Mouse (Mus musculus): ENCODE measurements around the gene Scgb1c1.

Scgb1c1 gene

DNA sequence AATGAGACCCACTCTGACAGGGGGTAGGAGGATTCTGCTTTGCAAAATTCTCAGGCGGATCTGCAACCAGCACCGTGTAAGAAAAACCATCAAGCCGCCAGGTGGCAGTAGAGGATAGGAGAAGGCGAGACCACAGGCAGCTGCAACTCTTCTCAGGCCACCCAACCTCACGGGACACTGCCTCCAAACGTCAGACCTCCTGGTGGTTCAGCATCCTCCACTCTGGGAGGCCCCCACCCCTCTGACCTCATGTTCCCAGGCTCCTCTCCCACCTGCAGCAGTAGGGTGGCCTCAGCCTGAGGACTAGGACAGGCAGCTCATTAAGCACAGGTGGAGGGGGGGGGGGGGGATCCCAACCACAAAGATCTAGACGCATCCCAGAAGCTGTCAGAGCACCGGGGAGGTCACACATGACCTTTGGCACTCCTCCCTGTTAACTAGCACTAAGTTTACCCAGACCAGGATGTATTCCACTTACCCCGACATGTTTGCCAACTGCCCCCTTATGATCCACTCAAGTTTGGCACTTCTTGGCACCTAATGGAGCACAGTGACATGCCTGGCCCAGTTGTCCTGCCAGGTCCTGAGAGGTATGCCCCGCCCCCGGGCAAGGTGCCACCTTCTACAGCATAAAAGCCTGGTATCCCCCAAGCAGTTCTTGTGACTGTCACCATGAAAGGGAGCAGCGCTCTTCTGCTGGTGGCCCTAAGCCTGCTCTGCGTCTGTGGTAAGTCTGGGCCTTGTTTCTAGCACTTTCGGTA, at the start of gene Scgb1c1:
Gene Scgb1c1 (plus strand): TSS at position 643 of the 761 bp plus-strand sequence.
- peak; percentile 82 for DNase-seq (ENCODE audit: low spot score)

DNA sequence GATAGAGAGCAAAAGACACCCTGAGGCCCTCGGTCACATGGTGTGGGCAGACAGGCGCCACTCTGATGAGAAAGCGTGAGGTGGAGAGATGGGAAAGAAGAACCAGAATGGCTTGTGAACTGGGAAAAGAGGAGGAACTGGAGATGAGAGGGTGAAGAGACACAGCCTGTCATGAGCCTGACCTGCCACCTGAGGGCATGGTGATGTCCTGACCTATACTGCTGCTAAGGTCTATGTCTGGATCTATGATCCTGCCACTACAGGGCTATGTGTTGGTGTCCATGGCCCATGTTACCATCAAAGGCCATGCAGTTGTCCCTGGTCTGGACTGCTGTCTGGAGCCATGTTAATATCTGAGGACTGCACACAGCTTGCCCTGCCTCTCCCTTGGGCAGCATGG, 47.7 kb upstream of the Scgb1c1 start:
- no peak for DNase-seq (ENCODE audit: low spot score)

- DNase-seq (ENCODE audit: low spot score) = no peak
These were observed 47.1 kb upstream of the Scgb1c1 start for GRCm38 (mm10) chr7:140798212-140798611.

GRCm38 (mm10) chr7:140802629-140803028, 42.7 kb upstream of the Scgb1c1 start:
- no peak for DNase-seq (ENCODE audit: low spot score)

DNA sequence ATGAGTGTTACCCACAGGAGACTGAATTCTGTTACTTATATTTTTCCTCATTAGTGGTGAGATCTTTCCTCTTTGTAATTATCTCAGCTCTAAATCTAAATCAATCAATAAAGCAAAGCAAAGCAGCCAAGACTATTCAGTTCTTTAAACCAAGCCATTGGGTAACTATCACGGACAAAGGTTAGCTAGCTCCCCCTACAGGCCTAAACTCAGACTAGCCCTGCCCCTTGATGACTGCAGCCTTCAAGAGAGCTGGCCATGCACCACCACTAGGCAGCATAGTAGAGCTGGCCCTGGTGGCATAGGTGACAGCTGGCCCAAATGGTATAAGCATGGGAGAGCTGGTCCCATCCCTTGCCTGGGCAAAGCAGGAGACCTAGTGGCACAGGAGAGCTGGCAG, 39.6 kb upstream of the Scgb1c1 start:
- DNase-seq (ENCODE audit: low spot score) = no peak

DNA sequence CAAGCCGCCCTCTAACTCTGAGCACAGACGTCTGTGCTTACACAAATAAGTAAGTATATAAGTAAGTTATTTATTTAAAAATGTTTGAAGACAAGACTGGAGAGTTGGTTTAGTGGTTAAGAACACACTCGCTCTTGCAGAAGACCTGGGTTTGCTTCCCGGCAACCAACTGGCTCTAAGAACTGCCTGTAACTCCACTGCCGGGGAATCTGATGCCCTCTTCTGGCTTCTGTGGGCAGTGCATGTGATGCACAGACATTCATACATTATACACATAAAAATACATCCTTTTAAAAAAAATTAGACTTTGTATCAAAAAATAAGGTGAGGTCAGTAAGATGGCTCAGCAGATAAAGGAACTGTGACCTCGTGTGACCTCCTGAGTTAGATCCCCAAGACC, 34.9 kb upstream of the Scgb1c1 start:
- DNase-seq (ENCODE audit: low spot score) = no peak

DNA sequence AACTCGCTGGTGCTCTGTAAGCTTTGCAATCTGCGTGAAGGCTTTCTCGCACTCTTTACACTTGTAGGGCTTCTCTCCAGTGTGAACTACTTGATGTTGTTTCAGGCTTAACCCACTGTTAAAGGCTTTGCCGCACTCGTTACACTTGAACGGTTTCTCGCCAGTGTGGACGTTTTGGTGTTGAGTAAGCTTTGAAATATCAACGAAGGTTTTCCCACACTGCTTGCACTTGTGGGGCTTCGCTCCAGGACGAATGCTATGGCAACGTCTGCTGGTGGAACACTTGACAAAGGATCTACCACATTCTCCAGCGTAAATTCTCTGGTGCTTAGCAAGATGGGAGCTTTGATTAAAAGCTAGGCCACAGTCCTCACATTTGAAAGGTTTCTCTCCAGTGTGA, 33.6 kb upstream of the Scgb1c1 start:
- DNase-seq (ENCODE audit: low spot score) = no peak

DNA sequence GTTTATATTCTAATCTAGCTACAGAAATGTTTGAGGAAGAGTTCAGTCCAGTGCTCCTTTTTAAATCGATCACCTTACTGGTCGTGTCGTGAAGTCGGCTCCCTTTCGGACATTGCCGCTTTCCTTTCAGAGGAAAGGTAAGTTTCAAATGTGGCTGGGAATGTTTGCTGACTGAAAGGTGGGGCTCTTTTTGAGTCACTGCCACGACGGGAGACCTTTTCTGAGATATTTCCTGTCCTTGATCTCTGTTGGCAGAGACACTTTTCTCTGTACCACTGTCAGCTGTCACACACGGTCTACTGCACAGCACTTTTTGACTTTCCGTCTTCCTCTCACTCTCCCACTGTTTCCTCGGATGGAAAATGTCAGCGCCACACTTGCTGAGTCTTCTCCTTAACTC, 32.5 kb upstream of the Scgb1c1 start:
- no peak for DNase-seq (ENCODE audit: low spot score)

DNA sequence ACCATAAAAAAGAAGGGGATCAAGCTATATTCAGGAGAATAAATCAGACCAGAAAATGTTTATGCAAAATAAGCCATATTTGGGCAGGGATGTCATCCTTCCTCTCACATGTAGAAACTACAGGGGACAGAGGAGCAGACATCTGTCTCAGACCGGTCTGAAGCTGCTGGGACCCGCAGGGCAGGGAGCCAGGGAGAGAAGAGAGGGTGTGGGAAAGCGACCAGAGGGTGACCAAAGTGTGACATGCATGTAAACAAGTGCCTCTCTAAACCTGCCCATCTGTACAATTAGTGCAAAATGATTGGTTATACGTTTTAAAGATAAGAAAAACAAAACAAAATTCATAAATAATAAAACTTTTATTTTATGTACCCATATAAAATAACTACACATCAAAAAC, 25.2 kb upstream of the Scgb1c1 start:
- no peak for DNase-seq (ENCODE audit: low spot score)

DNA sequence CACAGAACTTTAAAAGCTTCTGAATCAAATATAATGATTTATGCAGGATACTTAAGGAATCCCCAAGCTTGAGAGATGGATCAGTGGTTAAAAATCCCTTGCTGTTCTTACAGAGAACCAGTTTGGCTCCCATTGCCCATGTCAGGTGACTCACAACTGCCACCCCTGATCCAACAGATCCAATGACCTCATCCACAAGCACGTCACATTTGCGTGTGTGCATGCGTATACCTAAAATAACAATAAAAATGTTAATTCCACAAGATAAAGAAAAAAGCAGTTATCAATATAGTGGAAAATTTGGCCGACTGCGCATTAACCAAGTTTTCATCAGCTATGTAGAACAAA, 24.1 kb upstream of the Scgb1c1 start:
- no peak for DNase-seq (ENCODE audit: low spot score)

GRCm38 (mm10) chr7:140821653-140822329, 23.6 kb upstream of the Scgb1c1 start, which contains the start of gene Zfp941:
Gene Zfp941, minus strand, starts transcription at chr7:140822178.
- DNase-seq (ENCODE audit: low spot score) = no peak

- no peak for DNase-seq (ENCODE audit: low spot score)
These were observed 22.6 kb upstream of the Scgb1c1 start for GRCm38 (mm10) chr7:140822731-140823130.

- DNase-seq (ENCODE audit: low spot score) = no peak
These were observed 17.0 kb upstream of the Scgb1c1 start for GRCm38 (mm10) chr7:140828171-140828881.

DNA sequence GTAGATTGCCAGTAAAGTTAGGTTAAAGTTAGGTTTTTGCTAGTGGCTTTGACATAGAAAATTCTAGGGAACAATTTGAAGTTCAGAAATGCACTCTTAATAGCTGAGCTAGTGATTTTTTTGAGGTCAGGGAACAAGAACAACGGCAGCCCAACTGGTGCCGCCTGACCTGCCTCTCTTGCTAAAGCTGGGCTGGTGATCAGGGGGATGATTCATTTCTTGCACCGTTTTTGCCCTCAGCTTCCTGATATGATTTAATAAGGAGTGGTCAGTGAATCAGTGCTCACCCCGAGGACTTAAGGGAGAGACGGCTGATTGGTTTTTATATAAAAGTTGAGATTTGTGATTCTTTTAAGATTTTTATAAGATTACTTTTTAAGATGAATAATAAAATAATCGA, 13.9 kb upstream of the Scgb1c1 start:
- no peak for DNase-seq (ENCODE audit: low spot score)

DNA sequence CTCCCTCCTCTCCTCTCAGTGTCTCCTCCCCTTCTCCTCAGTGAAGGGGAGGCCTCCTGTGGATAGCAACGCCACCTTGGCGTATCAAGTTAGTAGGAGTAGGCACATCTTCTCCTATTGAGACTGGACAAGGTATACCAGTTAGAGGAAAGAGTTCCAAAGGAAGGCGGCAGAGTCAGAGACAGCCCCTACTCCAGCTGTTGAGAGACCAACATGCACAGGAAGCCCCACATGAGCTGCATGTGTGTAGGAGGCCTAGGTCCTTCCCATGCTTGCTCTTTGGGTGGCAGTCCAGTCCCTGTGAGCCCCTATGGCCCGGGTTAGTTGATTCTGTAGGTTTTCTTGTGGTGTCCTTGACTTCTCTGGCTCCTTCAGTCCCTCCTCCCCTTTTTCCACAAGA, 12.0 kb upstream of the Scgb1c1 start:
- no peak for DNase-seq (ENCODE audit: low spot score)

DNA sequence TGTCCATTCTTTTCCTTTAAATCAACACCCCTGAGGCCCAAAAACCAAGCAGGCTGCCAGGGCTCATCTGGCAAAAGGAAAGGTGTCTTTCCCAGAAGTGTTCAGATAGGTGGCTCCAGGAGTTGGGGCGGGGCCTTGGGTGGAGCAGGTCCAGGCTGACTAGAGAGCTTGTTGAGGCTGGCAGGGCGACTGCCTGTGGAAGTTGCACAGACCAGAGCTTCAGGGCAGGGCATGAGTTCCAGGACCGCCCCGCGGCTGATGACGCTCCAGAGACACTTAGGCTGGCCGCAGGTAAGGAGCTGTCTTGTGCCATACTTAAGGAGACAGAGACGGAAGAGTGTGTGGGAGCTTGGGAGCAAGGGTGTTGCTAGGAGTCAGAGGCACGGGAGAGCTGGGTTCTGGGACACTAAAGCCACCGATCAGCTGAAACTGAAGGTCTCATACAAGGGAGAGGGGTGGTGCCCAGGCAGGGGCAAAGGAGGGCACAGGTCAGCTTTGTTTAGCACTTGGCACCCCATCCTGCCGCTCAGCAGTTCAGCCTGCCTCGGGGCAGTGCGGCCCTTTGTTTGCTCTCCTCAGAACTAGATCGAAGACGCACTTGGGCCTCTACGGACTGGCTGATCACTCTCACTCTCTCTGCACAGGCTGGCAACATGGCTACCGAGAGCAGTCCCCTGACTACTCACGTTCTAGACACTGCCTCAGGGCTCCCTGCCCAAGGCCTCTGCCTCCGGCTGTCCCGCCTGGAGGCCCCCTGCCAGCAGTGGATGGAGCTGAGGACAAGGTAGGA, 10.2 kb upstream of the Scgb1c1 start, which contains the start of gene Urah:
Gene Urah (plus strand): TSS at position 51 of the 790 bp plus-strand sequence.
- no peak for DNase-seq (ENCODE audit: low spot score)

DNA sequence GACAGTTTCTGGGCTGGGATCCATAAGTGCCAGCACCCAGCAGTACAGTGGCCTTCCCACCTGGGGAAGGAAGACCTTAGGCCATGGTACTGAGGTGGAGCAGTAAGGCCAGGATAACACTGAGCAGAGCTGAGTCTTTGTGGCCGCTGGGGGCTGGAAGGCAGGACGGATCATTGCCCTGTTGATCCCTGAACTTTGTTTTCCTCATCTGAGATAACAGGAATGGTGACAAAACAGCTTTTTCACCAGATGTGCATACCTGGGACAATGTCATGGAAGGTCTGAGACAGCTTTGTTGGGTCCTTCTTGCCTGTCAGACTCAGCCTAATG, 9.6 kb upstream of the Scgb1c1 start:
- no peak for DNase-seq (ENCODE audit: low spot score)

- no peak for DNase-seq (ENCODE audit: low spot score)
These were observed 8.9 kb upstream of the Scgb1c1 start for GRCm38 (mm10) chr7:140836243-140837115.

- no peak for DNase-seq (ENCODE audit: low spot score)
These were observed 5.8 kb upstream of the Scgb1c1 start for GRCm38 (mm10) chr7:140839556-140839955.

DNA sequence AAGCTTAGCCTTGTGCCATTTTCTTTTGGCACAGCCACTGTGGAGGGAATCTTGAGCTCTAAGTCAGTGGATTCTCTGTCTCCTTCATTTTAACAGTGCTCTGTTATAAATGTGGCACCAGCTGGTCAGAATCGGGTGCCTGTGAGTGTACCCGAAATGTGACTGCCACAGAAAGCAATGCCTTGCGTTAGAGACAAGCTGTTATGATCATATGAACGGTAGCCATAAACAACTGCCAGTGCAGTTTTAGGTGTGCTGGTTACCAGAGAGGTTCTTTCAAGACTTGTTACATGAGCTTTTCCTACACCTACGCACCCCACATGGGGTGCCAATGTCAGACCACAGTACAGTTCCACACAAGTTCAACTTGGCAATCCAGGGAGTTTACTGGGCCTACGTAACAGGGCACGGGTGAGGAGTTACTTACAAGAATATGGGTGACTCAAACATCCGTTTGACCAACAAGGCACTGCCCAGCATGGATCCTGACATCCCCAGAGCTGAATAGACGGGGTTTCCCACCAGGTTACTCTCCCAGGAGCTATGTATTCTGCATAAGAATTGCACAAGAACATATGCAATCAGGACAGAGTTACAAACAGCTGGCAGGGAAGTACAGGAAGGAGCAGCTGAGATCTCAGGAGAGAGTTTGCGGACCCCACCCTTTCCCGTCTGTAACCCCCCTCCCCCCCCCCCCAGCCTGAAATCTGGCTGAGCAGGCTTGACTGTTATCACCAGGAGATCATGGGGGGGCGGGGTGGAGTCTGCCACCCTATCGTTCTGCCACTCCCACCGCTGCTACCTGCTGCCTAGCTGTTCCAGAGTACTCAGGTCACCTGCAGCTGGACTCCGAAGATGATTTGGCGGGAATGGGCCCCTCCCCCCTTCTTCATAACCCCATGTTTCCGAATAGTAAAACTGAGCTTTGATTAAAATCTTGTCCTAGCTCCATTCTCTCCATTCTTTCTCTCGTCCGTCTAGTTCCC, 4.3 kb upstream of the Scgb1c1 start:
- no peak for DNase-seq (ENCODE audit: low spot score)
